Mouse (Mus musculus): ENCODE measurements around the gene Camkk2.

Gene Camkk2

DNA sequence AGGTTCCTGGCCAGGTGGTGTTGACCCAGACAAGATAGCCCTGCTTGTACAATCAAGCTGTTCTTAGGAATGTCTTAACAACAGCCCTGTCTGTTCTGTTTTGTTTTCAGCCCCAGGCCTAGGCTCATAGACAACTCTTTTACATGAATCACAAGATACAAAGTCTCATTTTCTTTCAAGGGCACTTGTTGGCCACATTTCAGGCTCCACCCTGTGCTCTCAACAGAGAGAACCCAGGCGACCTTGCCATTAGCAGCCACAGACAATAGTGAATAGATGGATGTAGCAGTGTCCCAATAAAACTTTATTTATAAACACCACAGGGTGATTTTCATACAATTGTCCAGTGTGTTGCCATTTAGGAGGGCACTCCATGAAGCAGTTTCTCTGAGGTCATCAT lies 2.9 kb upstream of the Camkk2 start:
- no peak for DNase-seq (ENCODE audit: low spot score in 2 of 2)

DNA sequence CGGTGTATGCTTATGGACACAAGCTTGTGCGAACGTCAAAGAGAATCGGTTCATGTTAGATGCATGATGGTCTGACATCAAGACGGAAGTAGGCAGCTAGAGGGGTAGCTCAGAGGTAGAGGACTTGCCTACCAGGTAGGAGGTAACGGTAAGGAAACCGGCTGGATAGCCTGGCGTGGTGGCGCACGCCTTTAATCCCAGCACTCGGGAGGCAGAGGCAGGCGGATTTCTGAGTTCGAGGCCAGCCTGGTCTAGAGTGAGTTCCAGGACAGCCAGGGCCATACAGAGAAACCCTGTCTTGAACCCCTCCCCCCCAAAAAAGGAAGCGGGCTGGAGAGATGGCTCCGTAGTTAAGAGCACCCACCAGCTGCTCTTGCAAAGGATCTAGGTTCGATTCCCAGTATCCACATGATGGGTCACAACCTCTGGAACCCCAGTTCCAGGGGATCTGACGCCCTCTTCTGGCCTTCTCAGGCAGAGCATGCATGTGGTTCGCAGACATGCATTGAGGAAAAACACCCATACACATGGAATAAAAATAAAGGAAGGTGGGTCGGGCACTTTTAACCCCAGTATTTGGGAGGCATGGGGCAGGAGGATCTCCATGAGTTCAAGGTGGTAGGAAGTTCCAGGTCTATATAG lies 1.7 kb upstream of the Camkk2 start:
- no peak for DNase-seq (ENCODE audit: low spot score in 2 of 2)

DNA sequence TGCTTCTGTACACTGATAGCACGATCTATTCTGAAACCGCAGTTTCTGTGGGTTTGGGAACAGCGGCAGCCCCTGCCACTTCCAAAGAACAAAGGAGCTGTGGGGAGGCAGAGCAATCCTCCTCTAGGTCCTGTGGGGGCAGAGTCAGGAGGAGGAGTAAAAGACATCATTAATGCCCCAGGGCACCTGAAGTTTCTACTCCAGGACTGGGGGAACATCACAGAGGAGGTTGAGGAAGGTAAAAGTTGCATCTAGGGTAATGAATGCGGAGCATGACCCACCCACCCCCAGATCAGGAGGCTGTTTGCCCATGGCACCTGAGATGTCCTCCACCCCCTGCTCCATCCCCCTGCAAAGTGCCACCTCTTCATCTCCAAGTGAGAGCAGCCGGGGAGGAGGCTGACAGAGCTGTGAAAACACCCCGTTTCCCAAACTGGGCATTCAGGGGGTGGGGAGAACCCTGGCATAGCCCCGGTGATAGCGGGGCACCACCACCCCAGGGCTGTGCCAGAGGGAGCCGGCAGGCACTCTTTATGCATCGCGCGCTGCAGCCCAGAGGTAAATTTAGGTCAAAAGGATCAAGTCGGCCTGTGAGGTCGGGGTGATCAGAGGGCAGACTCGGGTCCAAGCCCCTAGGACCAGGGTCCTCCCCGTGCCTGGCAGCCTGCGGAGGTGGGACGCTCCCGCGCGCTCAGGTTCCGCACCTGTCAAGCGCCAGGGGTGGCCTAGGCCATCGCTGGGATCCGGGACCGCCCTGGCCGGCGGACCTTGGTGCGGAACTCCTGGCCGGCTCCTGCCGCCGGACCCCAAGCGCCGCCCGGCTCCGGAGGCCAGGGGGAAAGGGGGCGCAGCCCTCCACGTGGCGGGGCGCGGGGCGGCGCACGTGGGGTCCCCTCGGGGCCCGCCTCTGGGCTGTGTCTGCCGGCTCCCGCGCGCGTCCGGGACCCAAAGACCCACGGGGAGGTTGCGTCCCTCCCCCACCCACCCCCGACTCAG lies 680 bp downstream of the Camkk2 start:
- peak in 1 of 2 experiments; percentile 53 for DNase-seq (ENCODE audit: low spot score in 2 of 2)

DNA sequence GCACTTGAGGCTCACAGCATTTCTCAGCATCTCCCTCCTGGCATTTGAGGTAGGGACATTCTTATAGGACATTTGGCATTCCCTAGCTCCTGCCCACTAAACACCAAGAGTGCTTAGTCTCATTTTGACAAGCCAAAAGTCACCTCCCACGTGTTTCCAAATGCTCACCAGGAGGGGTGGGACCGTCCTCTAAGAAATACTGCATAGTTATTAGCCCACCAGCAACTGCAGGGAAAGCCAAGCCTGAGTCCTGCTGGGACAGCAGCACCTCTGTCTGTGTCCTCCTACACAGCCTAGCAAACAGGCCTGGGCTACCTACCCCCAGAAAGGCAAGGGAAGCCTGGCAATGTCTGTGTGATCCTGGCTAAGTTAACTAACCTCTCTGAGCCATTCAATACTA lies 1.9 kb downstream of the Camkk2 start:
- DNase-seq (ENCODE audit: low spot score in 2 of 2) = peak in 1 of 2 experiments; percentile 43

DNA sequence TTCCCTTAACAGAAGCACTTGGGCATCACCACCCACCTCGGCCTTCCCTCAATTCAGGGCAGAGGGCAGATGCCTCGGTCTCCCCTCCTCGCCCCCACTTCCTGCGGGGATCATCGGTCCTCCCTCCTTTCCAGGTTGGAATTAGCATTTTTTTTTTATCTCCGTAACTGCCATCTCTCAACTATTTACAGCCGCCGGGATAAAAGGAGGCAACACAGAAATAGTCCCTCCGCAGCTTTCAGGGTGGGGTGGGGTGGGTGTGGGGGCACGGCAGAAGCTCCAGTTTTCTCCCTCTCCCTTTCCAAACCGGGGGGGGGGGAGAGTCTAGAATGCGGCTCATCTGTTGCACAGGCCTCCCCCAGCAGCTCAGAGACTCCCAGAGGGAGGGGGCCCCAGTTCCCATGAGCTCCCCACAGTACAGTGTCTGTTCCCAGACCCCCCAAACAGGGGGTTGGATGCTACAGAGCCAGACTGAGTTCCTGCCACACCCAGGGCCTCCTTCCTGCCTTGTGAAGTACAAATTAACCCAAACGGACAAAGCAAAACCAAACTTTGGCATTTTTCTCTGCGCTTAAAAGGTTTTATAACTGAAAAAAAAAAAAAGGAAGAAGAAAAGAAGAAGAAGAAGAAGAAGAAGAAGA lies 3.4 kb downstream of the Camkk2 start:
- peak in 1 of 2 experiments; percentile 34 for DNase-seq (ENCODE audit: low spot score in 2 of 2)

DNA sequence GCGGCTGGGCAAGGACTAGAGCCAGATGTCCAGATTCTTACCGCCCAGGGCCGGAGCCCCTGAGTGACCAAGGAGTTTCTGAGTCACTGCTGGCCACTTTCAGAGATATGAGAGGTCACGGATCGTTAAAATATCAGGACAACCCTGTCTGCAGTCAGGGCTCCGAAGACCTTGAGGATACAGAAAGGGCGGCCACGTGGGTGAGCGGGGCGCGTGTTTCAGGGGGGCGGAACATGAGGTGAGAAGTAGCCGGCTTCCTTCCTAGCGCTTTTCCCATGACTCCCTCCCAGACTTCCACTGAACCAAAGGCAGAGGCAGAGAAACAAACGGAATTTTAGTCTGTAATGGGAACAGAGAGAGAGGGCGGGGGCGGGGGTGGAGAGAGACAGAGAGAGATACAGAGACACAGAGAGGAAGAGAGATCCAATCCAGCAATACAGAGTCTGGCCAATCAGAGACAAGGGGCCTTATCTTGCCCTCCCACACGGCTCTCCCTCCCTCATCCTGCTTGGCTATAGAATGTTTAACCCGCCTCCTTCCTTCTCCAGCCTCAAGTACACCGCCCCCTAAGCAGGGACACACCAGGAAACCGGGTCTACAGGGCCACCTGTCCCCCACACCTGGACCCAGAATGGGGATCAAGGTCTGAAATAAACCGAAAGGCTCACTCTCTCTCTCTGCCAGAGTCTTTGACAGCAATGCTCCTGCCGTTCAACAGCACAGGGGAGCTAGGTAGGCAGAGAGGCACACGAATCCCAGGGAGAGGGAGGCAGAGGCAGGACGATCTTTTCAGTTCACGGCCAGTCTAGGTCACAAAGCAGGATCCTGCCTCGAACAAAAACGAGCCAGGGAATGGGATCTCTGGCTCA lies 4.2 kb downstream of the Camkk2 start:
- DNase-seq (ENCODE audit: low spot score in 2 of 2) = peak in 1 of 2 experiments; percentile 56

DNA sequence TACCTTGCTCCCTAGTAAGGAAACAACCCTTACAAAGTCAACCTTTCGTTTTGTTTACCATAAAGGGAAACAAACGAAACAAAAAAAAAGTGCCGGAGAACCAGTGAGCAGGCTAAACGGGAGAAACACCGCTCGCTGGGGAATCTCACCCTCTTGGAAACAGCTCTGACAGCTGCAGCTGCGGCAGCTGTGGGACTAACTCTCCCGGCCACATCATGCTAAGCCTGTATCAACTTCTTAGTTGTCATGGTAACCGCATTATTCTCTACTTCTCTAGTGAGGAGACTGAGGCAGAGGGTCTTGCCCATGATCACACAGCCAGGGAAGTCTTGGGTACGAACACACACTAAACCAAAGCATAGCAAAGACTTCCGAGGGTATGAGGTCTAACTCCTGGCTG lies 5.5 kb downstream of the Camkk2 start:
- DNase-seq (ENCODE audit: low spot score in 2 of 2) = peak in 1 of 2 experiments; percentile 39

DNA sequence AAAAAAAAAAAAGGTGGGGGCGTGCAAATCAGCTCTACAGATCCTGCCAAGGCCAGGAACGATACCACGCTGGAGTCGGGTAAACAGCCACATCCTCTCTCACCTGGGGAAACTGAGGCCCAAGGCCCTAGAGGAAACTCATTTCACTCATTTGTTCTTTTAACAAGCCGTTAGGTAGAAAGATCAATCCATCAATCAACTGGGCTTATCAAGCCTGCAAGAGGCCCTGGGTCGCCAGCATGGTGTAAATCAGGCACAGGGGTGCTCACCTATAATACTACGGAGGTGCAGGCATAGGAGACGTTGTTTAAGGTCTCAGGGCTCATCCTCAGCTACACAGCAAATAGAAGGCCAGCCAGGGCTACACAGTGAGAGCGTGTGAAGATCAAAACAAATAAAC lies 7.8 kb downstream of the Camkk2 start:
- no peak for DNase-seq (ENCODE audit: low spot score in 2 of 2)

DNA sequence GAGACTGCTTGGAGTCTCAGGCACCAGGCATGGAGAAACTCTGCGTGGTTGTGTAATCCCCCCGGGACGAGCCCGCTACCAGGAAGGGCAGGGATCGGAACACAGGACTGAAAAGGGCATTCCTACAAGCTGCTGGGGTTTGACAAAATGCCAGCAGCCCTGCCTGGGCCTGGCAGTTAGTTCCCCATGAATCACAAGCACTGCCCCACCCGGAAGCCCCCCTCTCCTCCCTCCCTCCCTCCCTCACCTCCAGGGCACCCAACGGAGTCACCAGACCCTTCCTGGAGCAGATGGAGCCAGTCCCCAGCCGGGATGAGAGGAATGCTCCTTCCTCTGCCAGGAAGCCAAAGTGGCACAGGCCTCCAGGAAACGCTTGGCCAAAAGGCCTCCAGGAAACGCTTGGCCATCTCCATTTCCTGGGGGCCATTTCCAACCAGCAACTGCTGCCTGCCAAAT lies 8.4 kb downstream of the Camkk2 start:
- peak in 1 of 2 experiments; percentile 55 for DNase-seq (ENCODE audit: low spot score in 2 of 2)

DNA sequence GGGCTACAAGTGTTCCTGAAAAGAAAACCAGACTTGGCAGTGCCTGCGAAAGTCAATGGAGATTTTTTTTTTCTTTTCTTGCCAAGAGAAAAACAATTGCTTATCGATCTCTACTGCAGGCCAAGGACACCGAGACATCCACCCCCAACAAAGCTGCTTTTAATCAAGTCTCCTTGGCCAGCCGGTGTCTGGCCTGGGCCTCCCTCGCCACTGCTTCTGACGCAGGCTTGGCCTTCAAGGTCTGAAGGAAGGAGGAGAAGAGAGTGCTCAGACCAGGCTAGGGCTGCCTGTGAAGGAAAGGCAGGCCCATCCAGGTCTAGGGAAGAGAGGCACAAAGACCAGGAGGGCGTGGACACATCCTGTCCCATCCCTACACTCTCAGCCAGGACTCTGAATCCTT lies 8.9 kb downstream of the Camkk2 start:
- DNase-seq (ENCODE audit: low spot score in 2 of 2) = no peak

DNA sequence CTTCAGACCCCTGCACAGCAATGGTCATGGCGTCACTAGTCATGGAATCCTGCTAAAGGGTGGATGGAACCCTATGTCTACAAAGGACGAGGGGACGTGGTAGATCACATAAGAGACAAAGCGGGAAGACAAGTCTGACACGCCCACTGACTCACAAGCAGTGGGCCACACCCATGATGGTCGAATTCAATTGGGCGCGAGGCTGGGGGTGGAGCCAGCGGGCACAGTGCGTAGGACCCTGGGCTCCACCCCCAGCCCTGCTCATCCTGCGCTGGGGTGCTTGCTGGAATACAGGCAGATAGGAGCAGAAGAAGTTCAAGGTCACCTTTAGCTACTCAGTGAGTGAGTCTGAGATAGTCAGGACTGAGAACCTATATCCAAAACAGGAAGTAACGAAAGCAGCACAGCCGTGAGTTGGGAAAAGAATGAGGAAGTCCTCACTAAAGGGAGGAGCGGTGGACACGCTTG lies 10.1 kb downstream of the Camkk2 start:
- DNase-seq (ENCODE audit: low spot score in 2 of 2) = no peak

DNA sequence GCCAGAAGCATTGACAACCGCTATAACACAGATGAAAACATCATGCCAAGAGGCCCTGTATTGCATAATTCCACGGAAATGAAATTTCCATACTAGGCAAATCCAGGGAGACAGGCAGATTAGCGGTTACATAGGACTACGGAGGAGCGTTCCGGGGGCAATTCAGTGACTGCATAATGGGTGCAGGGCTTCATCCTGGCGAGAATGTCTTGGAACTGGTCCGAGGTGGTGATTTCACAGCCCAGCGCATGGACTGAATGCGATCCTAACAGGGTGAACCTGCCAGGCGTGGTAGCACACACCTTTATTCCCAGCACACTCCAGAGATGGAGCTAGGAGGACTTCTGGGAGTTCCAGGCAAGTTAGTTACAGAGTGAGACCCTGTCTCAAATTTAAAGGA lies 11.9 kb downstream of the Camkk2 start:
- DNase-seq (ENCODE audit: low spot score in 2 of 2) = no peak

DNA sequence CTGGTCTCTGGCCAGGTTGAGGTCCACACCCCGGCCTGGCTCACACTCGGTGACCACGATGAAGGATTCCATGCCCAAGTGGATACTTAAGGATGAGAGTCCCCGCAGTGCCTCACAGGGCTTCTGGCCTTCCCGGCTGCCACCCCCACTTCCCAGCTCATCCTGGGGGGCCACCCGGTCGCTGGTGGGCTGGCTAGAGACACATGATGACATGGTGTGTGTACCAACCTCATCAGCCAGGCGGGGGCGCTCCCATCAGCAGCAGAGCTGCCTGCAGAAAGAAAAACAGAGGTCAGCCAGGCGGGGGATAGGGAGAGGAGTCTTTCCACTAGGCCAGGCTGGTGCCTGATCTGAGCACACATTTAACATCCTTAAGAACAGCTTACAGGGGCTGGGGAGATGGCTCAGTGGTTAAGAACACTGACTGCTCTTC lies 15.2 kb downstream of the Camkk2 start:
- peak in 1 of 2 experiments; percentile 47 for DNase-seq (ENCODE audit: low spot score in 2 of 2)

DNA sequence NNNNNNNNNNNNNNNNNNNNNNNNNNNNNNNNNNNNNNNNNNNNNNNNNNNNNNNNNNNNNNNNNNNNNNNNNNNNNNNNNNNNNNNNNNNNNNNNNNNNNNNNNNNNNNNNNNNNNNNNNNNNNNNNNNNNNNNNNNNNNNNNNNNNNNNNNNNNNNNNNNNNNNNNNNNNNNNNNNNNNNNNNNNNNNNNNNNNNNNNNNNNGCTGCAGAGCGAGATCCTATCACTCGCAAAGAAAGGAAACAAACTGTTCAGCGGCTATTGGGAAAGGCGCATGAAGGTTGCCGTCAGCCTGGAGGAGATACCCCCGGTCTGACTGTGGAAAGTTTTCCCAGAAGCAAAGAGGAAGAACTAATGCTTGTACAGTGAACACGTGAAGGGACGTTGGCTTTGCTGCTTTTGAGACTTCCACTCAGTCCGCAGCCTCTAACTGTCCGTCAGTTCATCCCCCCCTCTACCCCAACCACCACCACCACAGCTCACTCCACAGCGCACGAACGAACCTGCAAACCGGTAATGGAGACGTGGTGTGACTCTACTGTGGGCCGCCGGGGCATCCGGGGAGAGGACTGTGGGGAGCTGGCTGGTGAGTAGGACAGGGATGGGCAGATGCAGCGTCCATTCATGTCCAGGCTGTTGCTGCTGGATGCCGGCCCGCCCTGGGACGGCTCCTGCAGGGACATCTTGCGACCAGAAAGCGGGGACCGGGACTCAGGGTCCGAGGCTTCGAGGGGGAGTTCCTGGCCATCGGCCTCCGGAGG lies 15.8 kb downstream of the Camkk2 start:
- DNase-seq (ENCODE audit: low spot score in 2 of 2) = no peak

DNA sequence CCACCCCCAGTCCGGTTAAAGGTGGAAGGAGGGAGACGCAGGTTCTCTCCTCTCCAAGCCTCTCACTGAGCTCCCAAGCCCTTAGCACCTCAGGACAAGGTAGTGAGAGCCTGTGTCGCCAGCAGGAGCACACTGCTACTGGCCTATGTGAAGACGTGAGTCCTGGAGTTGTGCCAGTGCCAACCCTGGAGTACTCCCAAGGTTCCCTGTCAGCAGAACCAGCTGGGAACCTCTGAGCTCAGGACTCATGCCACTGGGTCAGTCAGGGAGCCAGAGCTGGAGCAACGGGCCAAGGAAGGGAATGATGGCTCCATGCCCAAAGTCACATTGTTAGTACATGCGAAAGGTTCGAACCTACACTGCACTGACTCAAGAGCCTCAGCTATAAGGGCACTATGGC lies 22.5 kb downstream of the Camkk2 start:
- peak in 1 of 2 experiments; percentile 35 for DNase-seq (ENCODE audit: low spot score in 2 of 2)

DNA sequence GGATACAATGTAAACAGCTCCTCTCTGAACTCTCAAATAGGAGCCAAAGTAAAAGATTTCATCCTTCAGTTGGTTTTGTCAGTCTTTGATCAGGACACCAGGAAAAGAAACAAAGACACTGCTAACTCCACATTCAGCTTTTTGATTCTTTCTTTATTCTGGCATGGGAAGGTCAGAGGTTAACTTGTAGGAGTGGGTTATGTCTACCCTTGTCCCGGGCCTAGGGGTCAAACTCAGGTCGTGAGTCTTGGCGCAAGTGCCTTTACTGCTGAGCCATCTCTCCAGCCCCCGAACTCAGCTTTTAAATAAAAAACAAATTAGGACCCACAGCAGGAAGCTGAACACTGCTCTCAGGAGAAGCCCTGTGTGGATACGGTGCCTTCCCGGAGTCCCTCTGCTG lies 23.1 kb downstream of the Camkk2 start:
- no peak for DNase-seq (ENCODE audit: low spot score in 2 of 2)

DNA sequence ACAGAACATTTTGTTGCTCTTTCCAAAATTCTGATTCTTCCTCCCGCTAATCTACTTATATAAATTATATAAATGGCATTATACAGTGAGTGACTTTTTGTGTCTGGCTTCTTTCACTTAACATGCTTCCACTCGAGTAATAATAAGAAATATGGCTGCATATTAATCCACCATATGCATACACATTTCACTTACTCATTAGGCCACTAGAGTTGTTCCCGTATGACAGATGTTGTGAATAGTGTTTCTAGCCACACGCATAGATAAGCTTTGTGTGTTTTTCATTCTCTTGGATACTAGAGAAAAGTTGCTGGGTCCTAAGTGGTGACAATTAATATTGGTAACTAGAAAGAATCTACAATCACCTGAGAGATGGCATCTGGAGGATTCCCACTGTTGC lies 23.6 kb downstream of the Camkk2 start:
- DNase-seq (ENCODE audit: low spot score in 2 of 2) = no peak

DNA sequence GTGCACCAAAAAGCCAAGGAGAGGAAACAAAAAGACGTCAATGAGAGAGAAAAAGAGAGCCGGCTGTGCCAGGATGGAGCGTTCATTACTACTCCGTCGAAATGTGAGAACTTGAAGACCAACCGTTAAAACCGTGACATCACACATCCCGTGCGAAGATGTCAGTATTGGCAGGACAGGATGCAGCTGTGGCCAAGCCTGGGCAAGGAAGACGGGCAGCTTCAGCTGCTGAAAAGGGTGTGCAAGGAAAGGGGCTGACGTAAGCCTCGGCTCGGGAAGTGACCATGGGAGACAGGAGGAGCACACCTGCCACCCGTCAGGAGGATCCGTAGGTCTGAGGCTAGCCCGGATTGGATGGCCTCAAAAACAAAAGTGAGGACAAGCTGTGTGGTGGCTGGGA lies 24.7 kb downstream of the Camkk2 start:
- DNase-seq (ENCODE audit: low spot score in 2 of 2) = no peak

DNA sequence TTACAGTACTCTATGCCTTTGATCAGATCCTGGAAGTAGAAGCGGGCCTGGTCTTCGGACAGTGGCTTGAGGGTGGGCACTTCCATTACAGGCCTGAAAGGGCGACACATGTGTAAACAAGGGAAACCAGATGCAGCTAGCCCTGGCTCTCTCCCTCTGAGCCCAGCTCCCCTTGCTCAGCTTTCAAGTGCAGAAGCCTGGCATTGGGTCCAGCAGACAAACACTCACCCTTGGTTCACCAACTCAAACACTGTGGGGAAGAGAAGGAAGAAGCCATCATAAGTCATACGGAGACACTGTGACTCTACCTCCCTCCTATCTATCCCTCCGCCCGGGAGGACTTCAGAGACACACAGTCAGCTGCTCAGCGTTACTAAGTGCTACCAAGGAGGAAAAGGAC lies 31.3 kb downstream of the Camkk2 start:
- no peak for DNase-seq (ENCODE audit: low spot score in 2 of 2)

DNA sequence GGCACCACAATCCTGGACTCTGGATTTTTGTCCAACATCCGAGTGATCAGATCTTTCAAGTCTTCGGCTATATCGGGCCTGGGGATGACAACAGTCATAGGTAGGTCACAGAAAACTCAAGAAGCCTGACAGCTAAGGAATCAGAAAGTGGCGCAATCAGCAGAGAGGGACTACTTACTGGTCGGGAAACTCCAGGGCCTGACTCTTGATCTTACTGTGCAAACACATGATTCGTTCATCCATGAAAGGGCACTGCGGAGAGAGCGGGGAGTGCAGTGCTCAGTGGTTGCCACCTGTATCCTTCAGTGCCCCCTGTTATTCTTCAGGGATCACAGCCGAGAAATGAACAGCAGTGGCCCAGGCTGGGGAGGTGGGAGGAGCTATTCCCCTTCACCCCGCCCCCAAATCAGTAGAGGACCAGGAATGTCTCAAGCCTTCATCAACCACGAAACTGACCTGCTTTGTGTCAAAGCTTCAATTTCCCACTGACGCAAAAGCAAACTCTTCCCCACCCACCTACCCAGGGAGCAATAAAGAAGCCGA lies 35.3 kb downstream of the Camkk2 start:
- DNase-seq (ENCODE audit: low spot score in 2 of 2) = no peak

Data from right cerebral cortex, postnatal 10 days (tissue).